Mouse (Mus musculus) kidney, adult 2 months (tissue): ENCODE data around the gene Adap2.

Experiments
- CTCF ChIP-seq: fragments of 200-500 bp; conservative IDR thresholded peaks from 2 replicates; pipeline ENCODE4 v1.5.1; 2011; ENCODE audit warnings: low read depth, mild to moderate bottlenecking, control low read depth, low read length, moderate library complexity, mixed read lengths; ENCODE audit not compliant: insufficient read depth, insufficient read length
- POLR2A ChIP-seq: fragments of 200-500 bp; IDR thresholded peaks from one replicate; pipeline ENCODE4 v1.6.1; 2011; ENCODE audit warnings: low read depth, low read length, control low read depth

DNA sequence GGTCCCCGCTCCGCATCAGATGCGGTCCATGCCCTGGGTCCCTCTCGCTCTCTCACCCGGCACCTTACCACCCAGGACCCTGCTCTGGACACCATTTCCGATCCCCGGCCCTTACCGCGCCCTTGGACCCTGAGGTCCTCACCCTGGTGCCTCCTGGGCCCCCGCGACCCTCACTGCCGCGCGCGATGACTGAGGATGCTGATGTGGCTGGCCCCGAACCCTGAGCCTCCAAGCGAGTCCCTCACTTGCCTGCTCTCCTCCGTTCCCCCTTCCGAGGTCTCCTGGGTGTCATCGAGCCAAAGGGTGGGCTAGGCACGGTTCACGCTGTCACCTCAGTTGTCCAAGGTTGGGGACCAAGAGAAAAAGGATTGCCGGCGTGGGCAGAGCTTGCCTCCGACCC lies 596 bp downstream of the Adap2 start:
- TF ChIP-seq CTCF (no peak), POLR2A (no peak)
